Mouse (Mus musculus) fibroblast of lung, adult 2 months (primary cell): ENCODE measurements around the gene Klf12.

Experiments used
- DNase-seq: peaks from one replicate; pipeline ENCODE4 v3.0.0-alpha.2; 2011; ENCODE audit warnings: low read depth

The Klf12 gene

DNA sequence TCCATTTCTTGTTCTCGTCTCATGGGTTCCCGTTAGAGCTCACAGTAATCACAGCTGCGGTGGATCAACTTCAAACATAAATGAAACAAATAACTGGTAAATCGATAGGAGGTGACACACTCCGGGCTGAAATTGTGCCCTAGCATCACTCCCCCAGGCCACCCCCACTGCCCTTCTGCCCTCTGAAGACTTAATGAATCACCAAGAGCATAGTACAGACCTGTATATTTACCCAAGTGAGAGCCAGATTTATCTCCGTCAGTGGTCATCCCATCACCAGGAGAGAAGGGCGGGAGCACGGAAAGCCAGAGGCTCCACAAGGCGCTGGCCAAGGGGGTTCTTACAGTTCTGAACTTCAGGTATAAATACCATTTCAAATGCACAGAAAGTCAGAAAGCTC, 150.2 kb downstream of the Klf12 start:
- no peak for DNase-seq

DNA sequence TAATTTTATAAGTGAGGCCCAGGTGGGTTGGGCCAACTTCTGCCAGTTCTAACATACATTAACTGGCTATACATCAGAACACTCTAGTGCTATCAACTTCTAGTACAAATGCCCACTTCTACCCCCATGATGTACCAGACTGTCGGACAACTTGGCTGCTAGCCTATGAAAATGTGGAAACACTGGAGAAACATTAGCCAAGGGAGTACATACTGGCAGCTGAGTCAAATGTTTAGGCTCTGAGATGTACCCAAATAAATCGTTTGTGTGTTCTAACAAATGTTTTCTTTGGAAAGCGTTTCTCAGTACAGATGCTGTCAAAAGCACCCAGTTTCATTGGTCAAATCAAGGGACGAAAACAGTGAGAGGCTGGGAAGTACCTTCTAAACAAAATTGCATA, 152.0 kb downstream of the Klf12 start:
- no peak for DNase-seq

GRCm38 (mm10) chr14:100126126-100126525, 158.4 kb downstream of the Klf12 start:
- DNase-seq: no peak

GRCm38 (mm10) chr14:100121075-100121474, 163.4 kb downstream of the Klf12 start:
- DNase-seq: no peak

- DNase-seq: no peak
These were observed 164.6 kb downstream of the Klf12 start for GRCm38 (mm10) chr14:100119866-100120265.

GRCm38 (mm10) chr14:100113419-100113818, 171.1 kb downstream of the Klf12 start:
- no peak for DNase-seq

DNA sequence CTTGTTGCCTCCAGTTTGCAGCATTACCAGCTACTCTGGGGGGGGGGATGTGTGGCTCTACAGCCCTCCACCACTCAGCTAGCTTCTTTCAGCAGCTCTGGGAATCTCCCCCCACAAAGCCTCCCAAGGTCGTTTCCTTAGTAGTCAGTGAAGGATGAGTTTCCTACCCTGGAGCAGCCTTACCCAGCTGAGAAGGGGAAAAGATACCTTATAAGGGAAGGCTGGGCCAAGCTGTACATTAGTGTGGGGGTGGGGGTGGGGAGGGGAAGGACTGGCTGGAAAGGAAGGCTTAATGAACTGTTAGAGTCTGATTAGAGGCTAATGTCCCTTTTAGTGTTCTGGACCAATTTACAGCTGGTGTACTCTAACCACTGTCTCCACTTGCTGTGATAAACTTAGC, 172.7 kb downstream of the Klf12 start:
- DNase-seq: no peak

DNA sequence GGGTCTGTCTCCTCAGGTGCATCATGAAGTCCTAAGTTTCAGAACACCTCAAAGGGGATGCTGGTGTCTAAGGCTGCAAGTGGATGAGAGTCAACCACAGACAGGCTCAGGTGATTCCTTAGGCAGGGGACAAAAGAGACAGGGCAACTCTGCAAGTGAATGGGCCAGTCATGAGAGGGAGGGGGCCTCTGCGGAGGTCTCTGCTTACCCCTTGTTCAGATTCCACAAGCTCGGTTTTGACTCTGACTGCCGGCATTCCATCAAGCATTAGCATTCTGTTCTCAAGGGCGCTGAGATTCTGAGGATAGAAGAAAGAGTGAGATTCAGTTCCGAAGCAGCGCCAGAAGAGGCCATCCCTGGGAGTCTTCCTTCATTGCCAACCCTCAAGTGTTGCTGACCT, 174.9 kb downstream of the Klf12 start:
- DNase-seq: no peak

DNA sequence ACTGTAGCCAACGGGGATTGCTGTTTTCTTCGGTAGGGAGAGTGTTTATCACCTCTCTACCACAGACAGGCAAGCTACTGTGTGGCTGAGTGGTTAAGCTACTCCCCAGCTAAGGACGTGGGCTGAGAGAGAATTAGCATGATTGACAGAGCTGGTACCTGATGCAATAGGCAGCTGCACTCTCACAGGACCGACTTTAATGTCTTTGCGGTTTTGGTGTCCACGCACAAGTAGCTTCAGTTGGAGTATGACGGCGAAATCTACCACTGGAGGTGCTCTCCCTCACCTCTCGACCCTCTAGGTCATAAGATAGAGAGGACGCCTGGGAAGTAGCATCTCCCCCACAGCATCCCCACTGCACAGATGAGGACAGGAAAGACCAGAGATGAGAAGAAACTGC, 178.9 kb downstream of the Klf12 start:
- DNase-seq: no peak

DNA sequence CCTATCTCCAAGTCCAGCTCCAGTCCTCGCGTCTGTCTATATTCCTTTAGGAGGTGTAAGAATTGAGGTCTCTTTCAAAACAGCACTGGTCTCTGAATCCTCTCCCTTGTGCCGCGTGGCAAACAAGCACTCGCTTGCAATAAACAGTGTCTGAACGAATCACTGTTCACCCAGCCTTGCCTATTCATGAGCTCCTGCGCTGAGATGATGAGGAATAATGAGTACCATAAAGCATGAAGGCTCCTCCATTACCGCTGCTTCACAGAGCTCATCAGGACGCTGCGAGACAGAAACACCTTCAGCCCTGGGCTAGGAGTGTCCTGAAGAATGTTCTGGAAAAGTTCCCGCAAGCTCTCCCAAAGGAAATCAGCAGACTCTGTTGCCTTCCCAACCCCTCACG, 179.7 kb downstream of the Klf12 start:
- DNase-seq: no peak

DNA sequence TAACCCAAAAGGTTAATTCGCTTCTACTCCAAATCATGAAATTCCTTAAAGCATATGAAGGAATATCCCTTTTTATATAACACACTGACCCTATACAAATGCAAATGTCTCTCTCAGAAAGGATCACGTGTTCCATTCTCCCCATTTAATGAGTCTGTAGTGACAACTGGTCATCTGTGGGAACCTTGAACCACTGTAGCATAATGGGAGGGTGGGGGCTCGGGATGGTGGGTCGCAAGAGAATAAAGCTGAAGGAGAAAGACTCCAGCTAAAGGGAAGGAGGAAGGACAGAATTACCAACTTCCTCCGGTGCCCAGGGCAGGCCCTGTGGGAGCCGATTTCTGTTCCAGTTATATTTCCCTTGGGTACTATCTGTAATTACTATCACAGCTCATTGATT, 180.7 kb downstream of the Klf12 start:
- DNase-seq: no peak

DNA sequence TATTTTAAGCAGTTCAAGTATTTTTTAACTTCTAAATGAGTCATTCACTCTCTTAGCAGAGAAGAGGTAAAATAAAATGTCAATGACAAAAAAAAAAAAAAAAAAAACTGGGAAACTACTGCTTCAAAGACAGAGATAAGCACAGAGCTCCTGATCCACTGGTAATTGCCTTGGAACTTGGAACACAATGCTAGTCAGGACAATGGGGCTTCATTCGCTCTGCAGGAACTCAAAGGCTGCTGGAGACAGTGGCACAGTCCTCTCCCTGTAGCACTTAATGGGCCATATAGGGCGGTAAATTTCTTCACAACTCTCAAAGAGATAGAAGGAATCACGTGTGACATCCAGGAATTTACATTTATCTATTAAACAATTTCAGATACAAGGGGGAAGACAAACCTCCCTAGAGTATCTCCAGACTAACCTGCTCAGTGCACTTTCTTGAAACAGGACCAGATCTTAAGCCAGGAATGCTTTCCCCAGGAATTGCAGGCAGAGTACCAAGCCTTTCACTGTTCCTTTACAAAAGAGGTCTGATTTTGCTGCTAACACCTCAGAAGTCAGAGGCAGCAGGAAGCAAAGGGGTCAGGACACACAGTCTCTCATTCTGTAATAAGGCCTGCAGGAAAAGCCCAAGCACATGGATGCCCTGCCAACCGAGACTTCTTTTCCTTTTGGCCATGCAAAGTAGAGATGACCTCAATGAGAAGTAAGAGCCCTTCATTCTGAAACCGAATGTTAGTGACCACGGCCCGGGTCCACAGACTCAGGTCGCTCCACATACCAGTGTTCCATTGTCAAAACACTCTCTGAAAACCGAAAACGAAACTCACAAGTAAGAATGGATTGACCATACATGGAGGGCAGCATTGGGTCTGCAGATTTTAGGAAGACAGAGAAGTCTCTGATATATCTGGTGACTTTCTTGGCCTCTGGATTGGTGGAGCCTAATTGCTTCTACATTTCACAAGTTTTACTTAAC, 187.0 kb downstream of the Klf12 start:
- no peak for DNase-seq

DNA sequence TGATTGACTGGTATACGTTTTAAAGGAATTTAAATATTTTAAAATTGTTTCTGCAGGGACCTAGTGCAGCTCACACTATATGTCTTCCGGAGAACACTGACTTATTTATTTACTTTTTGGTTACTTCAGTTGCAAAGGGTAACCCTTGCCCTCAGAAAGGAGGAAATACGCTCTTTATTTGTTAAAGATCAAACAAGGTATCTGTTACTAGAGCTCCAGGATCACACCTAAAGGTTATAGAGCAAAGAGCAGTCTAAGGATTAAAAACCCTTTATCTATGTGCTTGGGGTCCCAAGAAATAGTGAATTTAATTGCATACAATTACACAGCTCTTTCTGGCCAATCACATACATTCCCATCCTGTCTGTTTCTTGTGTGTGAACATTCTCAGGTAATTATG, 188.7 kb downstream of the Klf12 start:
- no peak for DNase-seq

DNA sequence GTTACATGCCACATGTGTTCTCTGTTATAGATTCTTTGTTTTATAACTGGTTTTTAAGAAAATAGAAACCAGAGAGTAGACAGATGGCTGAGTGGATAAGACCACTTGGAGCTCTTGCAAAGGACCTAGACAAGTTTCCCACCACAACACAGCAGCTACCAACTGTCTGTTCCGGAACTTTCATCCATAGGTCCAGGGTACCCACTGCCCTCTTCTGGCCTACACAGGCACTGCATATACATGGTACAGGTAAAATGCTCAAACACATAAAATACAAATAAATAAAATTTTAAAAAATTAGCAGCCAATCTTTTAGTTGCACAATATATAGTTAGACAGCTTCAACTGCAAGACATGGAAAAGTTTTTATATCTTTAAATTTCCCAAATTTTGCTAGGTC, 194.0 kb downstream of the Klf12 start:
- no peak for DNase-seq

DNA sequence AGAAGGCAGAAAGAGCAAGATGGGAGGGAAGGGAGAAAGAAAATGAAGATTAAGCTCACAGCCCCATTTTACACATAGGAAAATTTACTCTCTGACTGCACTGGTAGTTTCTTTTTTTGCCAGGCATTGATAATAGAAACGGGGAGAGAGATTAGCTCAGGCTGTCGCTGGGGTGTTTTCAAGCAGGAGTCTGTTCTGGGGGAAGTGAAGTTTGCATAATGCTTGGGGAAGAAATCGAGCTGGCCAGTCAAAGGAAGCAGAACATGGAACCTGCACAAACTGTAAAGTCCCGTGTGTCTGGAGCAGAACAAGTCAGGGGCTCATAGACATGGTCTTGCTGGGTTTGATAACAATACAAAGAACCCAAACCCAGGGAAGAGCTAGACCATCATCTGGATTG, 204.9 kb downstream of the Klf12 start:
- no peak for DNase-seq

GRCm38 (mm10) chr14:100072431-100073195, 211.9 kb downstream of the Klf12 start:
- DNase-seq: no peak

DNA sequence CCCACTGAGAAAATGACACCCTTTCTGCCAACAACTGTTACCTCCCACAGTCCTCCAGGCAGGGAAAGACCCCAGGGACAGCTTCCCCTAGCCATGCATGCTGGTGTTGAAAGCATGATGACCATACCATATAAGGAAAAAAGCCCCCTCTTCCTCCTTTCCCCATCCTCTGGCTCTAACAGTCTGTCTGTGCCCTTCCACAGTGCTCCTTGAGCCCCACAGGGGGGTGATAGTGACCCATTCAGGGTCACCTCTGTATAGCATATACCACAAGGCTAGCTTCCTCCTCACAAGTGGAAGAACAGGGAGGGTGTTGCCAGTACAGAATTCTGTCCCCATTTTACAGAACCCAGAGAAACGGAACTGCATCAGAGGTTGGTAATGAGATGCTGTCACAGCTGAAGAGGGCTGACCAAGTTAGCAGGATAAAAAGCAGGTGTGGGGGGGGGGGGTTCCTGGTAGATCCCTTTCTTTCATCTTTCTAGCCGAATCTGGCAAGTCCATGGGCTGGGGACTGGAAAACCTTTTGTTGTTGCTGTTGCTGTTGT, 214.9 kb downstream of the Klf12 start:
- no peak for DNase-seq

- DNase-seq: no peak
These were observed 215.8 kb downstream of the Klf12 start for GRCm38 (mm10) chr14:100068715-100069114.

- no peak for DNase-seq
These were observed 222.0 kb downstream of the Klf12 start for GRCm38 (mm10) chr14:100062516-100062915.

DNA sequence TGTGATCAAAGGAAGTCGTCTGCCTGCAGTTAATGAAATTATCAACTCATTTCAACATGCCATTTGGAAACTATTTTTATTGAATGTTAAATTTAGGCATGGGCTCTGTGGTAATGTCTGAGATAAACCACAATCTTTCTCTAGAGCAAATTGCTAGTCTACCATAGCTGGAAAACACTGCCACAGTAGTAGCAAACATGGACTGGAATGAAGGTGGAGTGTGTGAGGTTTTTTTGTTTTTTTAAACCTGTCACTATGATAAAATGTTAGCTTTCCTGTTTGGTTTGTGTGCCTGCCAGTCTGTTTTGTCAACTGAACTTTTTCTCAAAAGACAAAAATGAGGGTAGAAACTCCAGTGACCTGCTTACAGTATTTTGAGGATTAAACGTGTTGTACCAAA, 230.3 kb downstream of the Klf12 start:
- no peak for DNase-seq

DNA sequence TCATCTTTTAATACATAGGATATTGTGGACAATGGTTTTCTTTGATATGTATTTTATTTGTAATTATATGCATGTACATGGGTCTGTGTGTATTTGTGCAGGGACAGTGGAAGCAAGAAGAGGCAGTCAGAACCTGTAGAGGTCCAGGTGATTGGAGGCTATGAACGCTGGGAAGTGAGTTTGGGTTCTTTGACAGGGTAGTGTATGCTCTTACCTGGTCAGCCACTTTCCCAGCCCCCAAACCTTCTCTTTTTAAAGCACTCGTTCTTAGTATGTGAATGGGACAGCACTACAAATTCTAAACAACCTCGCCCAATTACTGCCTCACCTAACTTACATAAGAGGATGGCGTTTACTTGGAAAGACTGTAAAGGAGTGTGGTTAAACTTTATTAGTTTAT, 231.0 kb downstream of the Klf12 start:
- no peak for DNase-seq

DNA sequence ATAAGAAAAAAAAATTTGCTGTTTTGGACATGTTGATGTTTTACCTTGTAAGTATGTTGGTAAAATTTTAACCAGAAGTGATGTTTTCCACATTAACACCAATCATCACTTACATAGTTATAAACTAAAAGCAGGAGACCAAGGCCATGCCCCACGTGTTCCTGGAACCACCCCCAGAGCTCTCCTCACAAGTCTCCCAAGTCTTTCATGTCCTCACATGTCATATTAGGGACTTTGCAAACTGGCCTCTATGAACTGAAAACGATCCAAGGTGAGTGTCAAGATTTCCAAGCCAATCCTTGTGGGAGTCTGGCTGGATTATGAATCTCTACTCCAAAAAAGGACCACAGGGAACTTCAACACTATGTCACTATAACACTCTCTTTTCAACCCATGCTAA, 231.6 kb downstream of the Klf12 start:
- no peak for DNase-seq

DNA sequence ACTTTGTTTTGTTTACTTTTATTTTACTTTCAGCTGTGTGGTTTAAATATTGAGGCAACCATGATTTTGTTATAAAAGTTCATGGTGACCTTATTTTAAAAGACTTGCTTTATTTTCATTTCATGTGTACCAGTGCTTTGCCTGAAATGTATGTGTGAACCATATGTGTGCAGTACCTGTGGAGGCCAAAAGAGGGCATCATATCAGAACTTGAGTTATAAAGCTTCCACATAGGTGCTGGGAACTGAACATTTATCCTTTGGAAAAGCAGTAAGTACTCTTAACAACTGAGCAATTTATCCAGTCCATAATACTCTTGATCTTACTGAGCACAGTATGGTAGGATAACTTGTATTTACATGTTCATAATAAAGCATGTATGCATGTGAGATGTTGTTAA, 239.0 kb downstream of the Klf12 start:
- DNase-seq: no peak
